Mouse (Mus musculus) T-cell, adult 66 days (primary cell): ENCODE data around the gene Mug2. TPM values are rescaled to one million over a fixed set of nuclear protein-coding genes. Genes with fewer than 3 reads are reported as not detected.

ENCODE experiments used
- total RNA-seq, 2 experiments: library from RNA; stranded (reverse); gene quantifications; 3 replicates in 1 of 2; 4 replicates in 1 of 2; pipeline ENCODE4 v1.2.4; 2023

Gene Mug2
- not detected for total RNA-seq

DNA sequence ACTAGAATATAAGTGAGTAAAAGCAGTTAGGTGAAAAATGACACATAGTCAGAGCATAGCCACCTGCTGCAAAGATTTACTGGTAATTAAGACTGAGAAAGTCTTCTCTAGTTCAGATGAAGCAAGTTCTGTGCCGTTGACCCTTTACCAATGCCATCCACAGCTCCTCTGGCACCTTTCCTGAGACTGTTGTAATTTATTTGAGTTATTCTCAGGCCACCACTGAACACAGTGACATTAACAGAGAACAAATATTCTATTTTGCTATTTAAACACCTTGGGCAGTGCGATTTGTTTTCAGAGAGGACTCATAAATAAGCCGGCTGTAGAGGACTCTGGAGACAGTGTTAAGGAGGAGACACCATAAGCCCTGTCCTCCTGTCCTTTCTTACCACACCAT, at the start of gene Mug2:
Gene Mug2, plus strand, starts transcription at position 301 of the 400 bp plus-strand sequence.

Other genes with a start within 250 kb of the Mug2 start
- gene Mug1, start 168.2 kb upstream of the Mug2 start, total RNA-seq: not detected